Mouse (Mus musculus): ENCODE results near the gene Csrp1. TPM values are rescaled to one million over a fixed set of nuclear protein-coding genes. Genes with fewer than 3 reads are reported as not detected.

Gene Csrp1
- total RNA-seq (2021) = 10 to 100 TPM; 47.0 to 51.1 TPM
- long read RNA-seq, experiment 1, transcript Csrp1-201 (6 exons, 1,823 nt) = major isoform, 8 of 12 reads
- long read RNA-seq, experiment 1, partial matches to known transcripts = 1 of 12 reads
- long read RNA-seq, experiment 1, other reads (novel, unspliced or antisense) = 3 of 12 reads
- long read RNA-seq, experiment 2, partial matches to known transcripts = 0 of 6 reads
- long read RNA-seq, experiment 2, other reads (novel, unspliced or antisense) = 3 of 6 reads

- no peak for DNase-seq
Observed at GRCm38 (mm10) chr1:135719983-135720382, at the start of gene Csrp1. Gene Csrp1, plus strand, starts transcription at chr1:135720061.

- peak; percentile 89 to 92 for DNase-seq
Observed at GRCm38 (mm10) chr1:135670397-135671130, 49.3 kb upstream of the Csrp1 start.

- DNase-seq = no peak
Observed at GRCm38 (mm10) chr1:135671406-135671805, 48.5 kb upstream of the Csrp1 start.

GRCm38 (mm10) chr1:135671956-135672355 lies 47.9 kb upstream of the Csrp1 start:
- peak; percentile 64 to 66 for DNase-seq

- peak in 1 of 2 experiments; percentile 44 for DNase-seq
Observed at GRCm38 (mm10) chr1:135672374-135672773, 47.5 kb upstream of the Csrp1 start.

- DNase-seq = peak; percentile 49 to 69
Observed at GRCm38 (mm10) chr1:135673423-135673822, 46.4 kb upstream of the Csrp1 start.

- no peak for DNase-seq
Observed at GRCm38 (mm10) chr1:135675449-135676129, 44.3 kb upstream of the Csrp1 start.

GRCm38 (mm10) chr1:135676247-135676646 lies 43.6 kb upstream of the Csrp1 start:
- DNase-seq = no peak

- DNase-seq = no peak
Observed at GRCm38 (mm10) chr1:135676938-135677682, 42.8 kb upstream of the Csrp1 start.

GRCm38 (mm10) chr1:135678145-135678544 lies 41.7 kb upstream of the Csrp1 start:
- DNase-seq = no peak

- DNase-seq = no peak
Observed at GRCm38 (mm10) chr1:135680716-135681115, 39.1 kb upstream of the Csrp1 start.

- no peak for DNase-seq
Observed at GRCm38 (mm10) chr1:135681122-135681521, 38.7 kb upstream of the Csrp1 start.

- peak; percentile 45 to 54 for DNase-seq
Observed at GRCm38 (mm10) chr1:135684895-135685294, 35.0 kb upstream of the Csrp1 start.

- peak; percentile 66 to 67 for DNase-seq
Observed at GRCm38 (mm10) chr1:135685316-135685715, 34.5 kb upstream of the Csrp1 start.

- peak; percentile 75 to 80 for DNase-seq
Observed at GRCm38 (mm10) chr1:135686792-135687510, 32.9 kb upstream of the Csrp1 start.

GRCm38 (mm10) chr1:135687771-135688492 lies 31.9 kb upstream of the Csrp1 start:
- peak; percentile 90 to 94 for DNase-seq

GRCm38 (mm10) chr1:135688686-135689085 lies 31.2 kb upstream of the Csrp1 start:
- DNase-seq = no peak

- DNase-seq = peak in 1 of 2 experiments; percentile 45
Observed at GRCm38 (mm10) chr1:135690784-135691416, 29.0 kb upstream of the Csrp1 start.

- peak in 1 of 2 experiments; percentile 30 for DNase-seq
Observed at GRCm38 (mm10) chr1:135691417-135691815, 28.4 kb upstream of the Csrp1 start.

- no peak for DNase-seq
Observed at GRCm38 (mm10) chr1:135694181-135694580, 25.7 kb upstream of the Csrp1 start.
